Mouse (Mus musculus): ENCODE measurements around the gene Zik1. TPM values are rescaled to one million over a fixed set of nuclear protein-coding genes. Genes with fewer than 3 reads are reported as not detected.

The Zik1 gene
- 0.26 to 1.0 TPM (median 0.53 TPM) in 4 replicates for total RNA-seq (2023)

DNA sequence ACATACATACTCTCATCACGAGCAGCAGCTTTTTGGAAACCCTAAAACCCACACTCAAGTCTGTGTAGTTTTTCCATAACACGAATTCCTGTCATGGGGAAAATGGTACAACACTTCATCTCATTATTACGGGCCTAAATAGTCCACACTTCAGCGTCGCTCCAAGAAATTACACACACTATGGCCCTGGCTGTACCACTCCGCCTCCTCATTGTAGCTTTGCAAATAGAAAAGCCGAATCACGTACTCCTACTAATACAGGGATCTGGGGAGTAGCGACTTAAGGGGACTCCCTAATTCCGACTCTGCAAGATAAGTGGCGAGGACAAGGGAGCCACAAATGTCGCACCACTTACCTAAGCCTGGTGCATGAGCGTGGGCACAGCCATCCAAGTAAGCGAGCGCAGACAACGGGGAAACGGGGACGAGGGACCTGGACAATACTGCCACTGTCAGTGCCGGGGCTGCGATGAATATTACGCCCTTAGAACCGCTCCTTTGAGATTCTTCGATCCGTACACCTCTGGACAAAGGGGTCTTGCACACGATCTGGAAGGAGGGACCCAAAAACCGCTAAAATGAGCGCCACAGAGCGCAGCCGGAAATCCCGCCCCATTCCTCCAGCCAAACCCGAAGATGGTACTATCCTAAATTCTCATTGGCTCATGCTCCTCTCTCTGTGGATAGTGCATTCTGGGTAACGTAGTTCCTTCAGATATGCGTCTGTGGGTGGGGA, at the start of gene Zik1:
Gene Zik1, minus strand, starts transcription at position 609 of the 736 bp plus-strand sequence.

DNA sequence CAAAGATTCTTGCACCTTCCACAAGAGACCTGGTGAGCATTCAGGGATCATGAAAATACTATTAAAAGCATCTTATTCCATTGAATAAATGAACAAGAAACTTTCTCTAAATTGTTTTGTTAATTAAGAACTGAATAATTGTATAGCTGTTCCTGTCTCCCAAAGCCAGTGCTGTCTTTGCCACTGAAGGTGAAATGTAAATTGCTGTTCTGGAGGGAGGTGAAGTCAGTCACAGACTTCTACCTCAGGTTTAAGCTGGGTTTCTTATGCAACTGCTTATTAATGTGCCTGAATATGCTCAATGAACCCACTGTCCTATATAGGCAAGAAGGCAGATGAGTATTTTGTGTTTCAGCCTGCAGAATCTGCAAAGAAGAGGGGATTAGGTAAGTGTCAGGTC, 52.2 kb downstream of the Zik1 start, which contains the start of gene Vmn1r67:
Gene Vmn1r67, plus strand, starts transcription at position 301 of the 400 bp plus-strand sequence.

Other genes with a start within 250 kb of the Zik1 start
- not detected in 4 replicates for gene Vmn1r66, start 217.4 kb downstream of the Zik1 start, total RNA-seq (2023)
- not detected in 4 replicates for gene Vmn1r67, start 52.1 kb downstream of the Zik1 start, total RNA-seq (2023)
- gene Vmn1r68, start 63.1 kb upstream of the Zik1 start, total RNA-seq (2023): not detected in 4 replicates
- gene Vmn1r69, start 118.3 kb upstream of the Zik1 start, total RNA-seq (2023): not detected in 4 replicates
- not detected in 4 replicates for gene Vmn1r70, start 136.1 kb upstream of the Zik1 start, total RNA-seq (2023)
- gene Nlrp4b, start 192.4 kb upstream of the Zik1 start, total RNA-seq (2023): not detected in 4 replicates

All from B cell, adult 62 days (primary cell).